Mouse (Mus musculus) left cerebral cortex, postnatal 10 days (tissue): ENCODE results near the gene Mettl1. TPM values are rescaled to one million over a fixed set of nuclear protein-coding genes. Genes with fewer than 3 reads are reported as not detected.

Experiments used
- DNase-seq, 2 experiments: peaks; one replicate each; pipeline ENCODE4 v3.0.0; 2021 to 2022; ENCODE audit warnings: low spot score in 2 of 2, mixed read lengths in 1 of 2; ENCODE audit errors: extremely low spot score in 1 of 2
- intact Hi-C: fragments of 180-260 bp; cut with DNase I; formaldehyde crosslinking; loops from one replicate; pipeline ENCODE4 v1.15.1; 2025
- total RNA-seq, 2 experiments: library from RNA; stranded (reverse); gene quantifications; 2 replicates each; pipeline ENCODE4 v1.2.3; 2021

Gene Mettl1
- total RNA-seq, 2 experiments from 2014 or later = 10.7 to 12.4 TPM

DNA sequence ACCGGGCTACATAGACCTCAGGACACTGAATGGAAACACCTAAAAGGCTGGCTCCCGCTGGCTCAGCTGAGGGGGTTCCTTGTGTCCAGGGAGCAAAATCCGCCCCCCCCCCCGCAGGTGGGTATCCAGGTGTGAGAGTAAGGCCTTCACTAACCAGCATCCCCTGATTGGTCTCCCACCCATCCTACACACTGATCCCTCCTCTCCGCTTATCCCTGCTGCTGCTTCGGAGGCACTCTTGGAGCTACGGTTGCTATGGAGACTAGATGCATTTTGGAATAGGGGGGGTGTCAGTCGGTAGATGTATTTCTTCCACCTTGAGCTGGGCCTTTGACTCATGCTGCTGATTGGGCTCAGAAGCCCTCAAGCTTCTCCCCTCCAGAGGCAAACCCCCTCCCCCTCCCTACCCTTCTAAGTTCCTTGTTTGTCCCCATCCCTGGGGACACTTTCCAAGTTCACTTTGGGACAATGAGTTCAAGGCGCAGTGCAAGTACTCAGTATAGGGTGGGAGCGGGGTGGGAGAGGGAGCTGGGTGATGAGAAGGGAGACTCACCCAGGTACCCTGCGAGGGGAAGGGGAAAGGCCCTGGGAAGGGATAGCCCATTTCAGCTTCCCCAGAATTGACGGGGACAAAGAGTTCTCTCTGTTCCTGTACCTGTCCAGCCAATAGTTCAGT lies 36.9 kb downstream of the Mettl1 start:
- peak; percentile 58 to 70 for DNase-seq
- intact Hi-C loops = no loop called here

DNA sequence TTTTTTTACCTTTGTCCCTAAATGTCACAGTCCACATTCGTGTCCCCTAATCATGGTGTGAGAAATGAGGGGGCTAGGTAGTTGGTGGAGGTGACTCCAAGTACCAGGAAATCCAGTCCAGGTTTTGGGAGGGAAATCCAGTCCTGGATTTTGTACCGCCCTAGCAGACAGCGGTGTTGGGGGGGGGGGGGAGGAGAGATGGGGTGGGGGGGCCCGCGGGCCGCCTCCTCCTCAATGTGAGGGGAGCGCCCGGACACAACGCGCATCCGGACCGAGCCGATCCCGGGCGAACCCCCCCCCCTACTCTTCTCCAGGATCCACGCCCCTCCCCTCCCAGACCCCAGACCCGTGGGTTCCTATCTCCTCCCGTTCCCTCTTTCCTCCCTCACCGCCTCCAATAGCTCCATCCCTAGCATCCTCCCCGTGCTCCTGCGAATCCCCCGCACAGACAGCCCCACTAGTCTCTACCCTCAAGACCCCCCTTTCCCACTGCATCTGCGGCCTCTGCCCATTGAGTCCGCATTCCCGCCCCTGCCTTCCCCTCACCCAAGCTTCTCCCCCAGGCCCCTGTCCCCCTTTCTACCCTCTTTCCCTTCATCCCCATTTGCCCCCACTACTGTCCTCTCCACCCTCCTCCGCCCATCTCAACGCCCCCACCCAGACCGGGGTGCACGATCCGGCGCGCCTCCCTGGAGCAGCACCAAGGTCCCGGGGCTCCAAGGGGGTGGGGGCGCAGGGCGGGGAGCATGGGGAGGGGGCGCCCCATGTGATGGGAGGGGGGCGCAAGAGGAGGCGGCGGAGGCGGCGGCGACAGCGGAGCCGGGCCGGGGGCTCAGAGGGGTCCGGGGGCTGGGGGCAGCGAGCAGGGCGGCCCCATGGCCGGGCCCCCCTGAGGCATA lies 37.7 kb downstream of the Mettl1 start:
- peak; percentile 70 to 79 for DNase-seq
- intact Hi-C loops = no loop called here

DNA sequence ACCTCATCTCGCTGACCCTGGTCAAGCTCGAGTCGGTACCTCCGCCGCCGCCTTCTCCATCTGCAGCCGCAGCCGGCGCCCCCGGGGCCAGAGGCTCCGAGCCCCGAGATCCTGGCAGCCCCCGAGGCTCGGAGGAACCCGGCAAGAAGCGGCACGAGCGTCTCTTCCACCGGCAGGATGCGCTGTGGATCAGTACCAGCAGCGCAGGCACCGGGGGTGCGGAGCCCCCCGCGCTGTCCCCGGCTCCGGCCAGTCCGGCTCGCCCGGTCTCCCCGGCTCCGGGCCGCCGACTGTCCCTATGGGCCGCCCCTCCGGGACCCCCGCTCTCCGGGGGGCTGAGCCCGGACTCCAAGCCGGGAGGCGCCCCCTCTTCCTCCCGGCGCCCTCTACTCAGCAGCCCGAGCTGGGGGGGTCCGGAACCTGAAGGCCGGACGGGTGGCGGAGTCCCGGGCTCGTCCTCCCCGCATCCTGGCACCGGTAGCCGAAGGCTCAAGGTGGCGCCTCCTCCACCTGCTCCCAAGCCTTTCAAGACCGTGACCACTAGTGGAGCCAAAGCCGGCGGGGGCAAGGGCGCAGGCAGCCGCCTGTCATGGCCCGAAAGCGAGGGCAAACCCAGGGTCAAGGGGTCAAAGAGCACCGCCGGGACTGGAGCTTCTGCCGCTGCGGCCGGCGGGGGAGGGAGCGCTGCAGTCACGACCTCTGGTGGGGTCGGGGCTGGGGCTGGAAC lies 38.6 kb downstream of the Mettl1 start:
- DNase-seq = peak in 1 of 2 experiments; percentile 75
- intact Hi-C loops = no loop called here

DNA sequence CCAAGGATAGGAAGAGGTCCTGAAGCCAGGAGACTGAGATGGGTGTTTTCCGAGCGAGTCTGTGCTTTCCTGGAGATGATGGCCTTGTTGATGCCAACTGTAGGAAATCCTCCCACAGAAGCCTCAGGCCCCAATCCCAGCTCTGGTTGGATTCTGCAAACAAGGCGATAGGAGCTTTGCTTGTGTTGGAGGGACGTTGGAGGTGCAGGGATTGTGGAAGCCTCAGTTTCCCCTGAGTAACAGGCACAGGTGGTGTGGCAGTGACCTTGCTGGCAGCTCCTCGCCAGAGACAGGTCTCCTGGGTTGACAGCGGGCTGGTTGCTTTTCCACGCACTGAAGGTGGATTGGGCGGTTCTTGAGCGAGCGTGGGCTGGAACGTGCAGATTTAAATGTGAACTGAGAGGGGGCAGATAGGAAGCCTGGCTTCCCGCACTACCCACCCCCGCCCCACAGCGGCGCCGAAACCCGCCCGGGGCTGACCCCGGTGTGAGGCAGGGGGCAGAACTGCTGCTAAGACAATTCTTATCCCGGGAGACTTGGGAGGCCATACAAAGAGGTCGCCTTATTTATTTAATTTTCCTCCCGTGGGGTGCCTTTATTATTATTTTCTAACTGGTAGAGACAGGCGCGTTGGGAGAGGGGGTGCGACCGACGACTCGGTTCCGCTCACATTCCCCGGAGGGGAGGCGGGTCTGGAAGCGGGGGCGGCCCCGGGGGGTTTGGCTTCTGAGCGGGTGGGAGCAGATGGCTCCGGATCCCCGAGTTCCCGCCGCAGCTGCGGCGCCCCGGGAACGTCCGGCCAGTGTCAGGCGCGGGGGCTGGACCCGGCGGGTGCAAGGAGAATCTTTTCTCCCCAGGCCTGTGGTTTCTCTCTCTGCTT lies 39.9 kb downstream of the Mettl1 start:
- intact Hi-C loops = no loop called here
- peak in 1 of 2 experiments; percentile 85 for DNase-seq

DNA sequence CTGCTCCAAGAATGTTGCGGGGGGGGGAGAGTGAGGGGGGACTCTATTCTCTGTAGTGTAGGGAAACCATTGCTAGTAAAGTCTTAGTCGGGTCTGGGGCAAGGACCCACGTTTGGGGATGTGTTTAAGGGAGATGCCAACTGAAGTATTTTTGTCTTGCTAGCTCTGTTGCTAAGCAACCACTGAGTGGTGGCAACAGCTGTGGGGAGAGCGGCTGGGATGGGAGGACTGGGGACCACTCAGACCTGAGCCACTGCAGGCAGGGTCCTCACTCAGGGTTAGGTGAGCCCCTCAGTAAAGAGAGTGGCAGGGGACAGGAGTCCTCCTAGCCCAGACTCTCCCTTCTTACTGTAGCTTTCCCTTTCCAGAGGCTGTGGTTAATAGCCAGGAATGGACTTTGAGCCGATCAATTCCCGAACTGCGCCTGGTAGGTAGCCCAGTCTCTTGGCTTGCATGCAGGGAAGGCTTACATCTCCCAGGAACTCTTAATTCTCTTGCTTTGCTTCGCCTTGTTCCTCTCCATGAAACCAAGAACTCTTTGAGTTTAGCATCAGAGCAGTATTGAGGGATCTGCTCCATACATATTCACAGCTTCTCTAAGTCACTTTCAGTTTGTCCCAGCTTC lies 40.9 kb downstream of the Mettl1 start:
- intact Hi-C loops = no loop called here
- peak in 1 of 2 experiments; percentile 45 for DNase-seq

DNA sequence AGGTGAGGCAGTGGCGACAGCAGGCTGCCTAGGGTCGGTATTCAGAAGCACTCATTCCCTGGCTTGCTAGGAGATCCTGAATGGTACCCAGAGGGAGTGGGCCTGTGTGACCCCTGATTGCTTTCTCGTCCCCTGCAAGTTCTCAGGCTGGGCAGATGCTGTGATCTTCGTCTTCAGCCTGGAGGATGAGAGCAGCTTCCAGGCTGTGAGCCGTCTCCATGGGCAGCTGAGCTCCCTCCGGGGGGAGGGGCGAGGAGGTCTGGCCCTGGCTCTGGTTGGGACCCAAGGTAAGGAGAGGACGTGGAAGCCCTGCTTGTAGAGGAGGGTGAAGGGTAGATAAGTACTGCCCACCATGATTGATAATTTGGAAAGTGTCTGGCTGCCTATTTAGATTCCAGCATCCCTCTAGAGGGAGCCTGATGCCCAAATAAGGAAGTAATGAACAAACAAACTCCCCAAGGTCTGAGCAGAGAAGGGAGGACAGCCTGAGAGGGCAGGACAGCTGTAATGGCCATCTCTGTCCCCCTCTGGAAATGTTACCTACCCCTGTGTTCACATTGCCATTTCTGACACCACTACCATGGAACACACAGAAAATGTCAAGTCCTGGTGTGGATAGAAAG lies 42.2 kb downstream of the Mettl1 start:
- peak in 1 of 2 experiments; percentile 50 for DNase-seq
- intact Hi-C loops = no loop called here

DNA sequence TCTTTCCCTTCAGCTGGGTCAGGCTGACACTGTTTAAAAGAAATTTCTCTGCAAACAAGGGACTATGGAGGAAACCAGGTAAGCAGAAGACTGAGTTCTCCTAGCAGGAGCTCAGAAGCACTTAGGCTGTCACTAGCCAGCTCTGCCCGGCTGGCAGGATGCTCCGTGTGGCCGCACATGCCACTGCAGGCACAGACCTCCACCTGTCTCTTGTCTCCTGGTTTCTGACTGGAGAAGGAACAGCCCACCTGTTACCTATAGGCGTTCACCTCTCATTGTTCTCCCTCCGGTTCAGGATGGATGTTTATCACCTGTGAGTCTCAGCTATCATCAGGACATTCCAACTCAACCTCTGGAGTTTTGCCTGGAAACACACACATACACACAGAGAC lies 42.7 kb downstream of the Mettl1 start:
- intact Hi-C loops = no loop called here
- DNase-seq = peak in 1 of 2 experiments; percentile 26

DNA sequence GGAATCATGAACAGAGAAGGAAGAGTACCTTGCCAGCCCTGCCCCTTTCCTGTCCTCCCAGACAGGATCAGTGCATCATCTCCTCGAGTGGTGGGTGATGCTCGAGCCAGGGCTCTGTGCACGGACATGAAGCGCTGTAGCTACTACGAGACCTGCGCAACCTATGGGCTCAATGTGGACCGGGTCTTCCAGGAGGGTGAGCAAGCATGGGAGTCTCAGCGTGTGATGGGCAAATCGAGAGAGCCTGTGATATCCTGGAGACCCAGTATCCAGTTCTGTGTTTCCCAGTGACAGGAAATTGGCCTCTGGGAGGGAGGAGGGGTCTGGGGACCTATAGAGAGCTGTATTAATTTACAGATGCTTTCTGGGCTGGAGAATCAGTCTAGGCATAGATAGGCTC lies 43.8 kb downstream of the Mettl1 start:
- no peak for DNase-seq
- intact Hi-C loops = no loop called here

DNA sequence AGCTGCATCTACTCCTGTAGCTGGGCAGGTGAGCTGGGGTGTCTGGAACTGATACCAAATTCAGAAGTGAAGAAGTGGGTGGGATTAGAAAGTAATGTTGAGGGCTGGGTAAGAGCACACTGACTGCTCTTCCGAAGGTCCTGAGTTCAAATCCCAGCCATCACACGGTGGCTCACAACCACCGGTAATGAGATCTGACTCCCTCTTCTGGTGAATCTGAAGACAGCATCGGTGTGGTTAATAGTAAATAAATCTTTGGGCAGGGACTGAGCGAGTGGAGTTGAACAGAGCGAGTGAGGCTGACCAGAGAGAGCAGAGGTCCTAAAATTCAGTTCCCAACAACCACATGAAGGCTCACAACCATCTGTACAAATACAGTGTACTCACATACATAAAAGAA lies 44.4 kb downstream of the Mettl1 start:
- intact Hi-C loops = no loop called here
- no peak for DNase-seq

DNA sequence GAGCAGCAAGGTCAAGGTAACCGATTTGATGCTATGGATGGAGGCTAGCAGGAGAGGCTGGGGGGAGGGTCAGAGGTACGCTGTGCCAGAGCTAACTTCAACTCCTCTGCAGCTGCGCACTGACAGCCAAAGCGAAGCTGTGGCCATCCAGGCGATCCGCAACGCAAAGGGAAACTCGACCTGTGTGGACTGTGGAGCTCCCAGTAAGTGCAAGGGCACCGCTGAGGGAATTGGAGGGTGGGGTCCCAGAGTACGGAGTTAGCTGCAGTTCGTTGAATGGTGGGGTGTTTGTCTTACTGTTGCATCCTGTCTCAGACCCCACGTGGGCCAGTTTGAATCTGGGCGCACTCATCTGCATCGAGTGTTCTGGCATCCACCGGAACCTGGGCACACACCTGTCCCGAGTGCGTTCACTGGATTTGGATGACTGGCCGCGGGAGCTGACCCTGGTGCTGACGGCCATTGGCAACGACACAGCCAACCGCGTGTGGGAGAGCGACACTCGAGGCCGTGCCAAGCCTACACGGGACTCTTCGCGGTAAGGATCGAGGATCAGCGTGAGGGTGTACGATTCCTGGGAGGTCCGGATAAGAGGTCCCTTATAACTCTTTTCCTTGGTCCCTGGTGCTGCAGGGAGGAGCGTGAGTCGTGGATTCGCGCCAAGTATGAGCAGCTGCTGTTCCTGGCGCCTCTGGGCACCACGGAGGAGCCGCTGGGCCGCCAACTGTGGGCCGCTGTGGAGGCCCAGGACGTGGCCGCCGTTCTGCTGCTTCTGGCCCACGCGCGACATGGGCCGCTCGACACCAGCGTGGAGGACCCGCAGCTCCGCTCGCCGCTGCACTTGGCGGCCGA lies 49.6 kb downstream of the Mettl1 start:
- intact Hi-C loops = no loop called here

DNA sequence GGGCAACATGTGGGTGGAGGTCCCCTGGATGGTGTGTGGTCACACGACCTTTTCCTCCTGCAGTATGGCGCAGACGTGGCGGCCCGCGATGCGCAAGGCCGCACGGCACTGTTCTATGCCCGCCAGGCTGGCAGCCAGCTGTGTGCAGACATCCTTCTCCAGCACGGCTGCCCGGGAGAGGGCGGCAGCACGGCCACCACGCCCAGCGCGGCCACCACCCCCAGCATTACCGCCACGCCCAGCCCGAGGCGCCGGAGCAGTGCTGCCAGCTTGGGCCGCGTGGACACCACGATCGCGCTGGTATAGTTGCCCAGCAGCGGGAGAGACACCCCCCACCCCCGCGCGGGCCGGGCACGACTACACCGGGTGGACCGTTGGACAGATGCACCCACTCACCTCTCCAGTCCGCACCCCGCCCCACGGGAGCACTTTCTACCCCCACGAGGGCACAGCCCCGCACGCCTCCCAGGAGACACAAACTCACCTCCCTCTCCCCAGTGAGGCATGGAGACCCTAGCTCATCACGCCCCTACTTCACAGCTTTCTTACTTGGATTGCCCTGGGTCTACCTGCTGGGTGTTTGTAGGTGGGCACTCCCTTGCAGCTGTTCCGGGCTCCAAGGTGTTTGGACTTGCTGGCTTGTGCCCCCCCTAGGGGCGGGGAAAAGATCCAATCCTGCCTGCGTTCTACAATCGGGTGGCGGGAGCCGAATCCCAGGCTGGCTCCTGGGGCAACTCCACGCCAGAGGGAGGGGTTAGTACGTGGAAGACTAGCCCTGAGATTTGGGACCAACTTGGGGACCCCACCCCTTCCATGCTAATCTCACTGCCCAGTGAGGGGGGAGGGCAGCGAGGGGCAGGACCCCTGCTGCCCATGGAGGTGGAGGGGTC lies 50.5 kb downstream of the Mettl1 start:
- intact Hi-C loops = no loop called here
- peak in 1 of 2 experiments; percentile 71 for DNase-seq

More for the DNA sequence above, 49.6 kb downstream of the Mettl1 start:
- DNase-seq = peak in 1 of 2 experiments; percentile 73

DNA sequence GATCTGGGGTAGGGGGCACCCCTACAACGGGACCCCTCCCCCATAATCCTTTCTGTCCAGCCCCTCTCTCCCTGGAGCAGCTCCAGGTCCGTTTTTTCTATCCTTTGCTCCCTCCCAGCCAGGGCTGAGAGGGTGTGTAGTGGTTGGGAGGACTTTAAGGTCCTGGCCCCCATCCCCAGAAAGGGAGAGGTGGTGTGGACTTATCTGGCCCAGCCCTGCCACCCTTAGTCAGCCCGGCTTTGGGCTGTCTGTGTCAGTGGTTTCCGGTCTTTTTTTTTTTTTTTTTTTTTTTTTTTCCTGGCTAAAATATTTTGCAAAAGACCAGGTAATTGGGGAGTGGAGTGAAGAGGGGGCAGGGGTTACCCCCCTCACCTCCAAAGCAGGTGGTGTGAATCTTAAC lies 51.5 kb downstream of the Mettl1 start:
- intact Hi-C loops = no loop called here
- no peak for DNase-seq

DNA sequence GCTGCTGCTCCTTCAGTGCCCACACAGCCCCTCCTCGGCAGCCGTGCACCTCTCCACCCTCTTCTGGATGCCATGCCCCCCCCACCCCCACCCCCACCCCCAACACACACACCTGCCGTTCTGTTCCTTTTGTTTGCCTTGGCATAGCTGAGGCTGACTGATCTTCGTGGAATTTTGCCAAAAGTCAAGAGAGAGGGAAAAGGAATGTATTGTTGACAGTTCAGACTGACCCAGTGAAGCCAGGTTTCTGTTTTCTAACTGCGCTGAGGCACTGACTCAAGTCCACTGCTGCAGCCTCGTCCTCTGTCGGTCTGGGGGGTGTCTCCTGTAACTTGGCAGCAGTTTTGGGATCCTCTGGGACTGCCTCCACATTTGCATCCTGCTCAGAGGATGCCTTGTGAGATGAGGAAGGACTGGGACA lies 53.2 kb downstream of the Mettl1 start:
- intact Hi-C loops = no loop called here
- peak in 1 of 2 experiments; percentile 50 for DNase-seq
